Mouse (Mus musculus) liver, embryonic 14.5 days (tissue): ENCODE measurements around the gene Coro2a.

ENCODE experiments used
- CTCF ChIP-seq: IDR thresholded peaks from 2 replicates; pipeline ENCODE4 v1.5.1; 2016; ENCODE audit warnings: antibody characterized with exemption, low read depth, control low read depth
- EP300 ChIP-seq: IDR thresholded peaks from 2 replicates; pipeline ENCODE4 v1.6.1; 2016; ENCODE audit warnings: antibody characterized with exemption, low read depth

GRCm38 (mm10) chr4:46611181-46611580, 9.2 kb upstream of the Coro2a start:
- TF ChIP-seq EP300 (no peak), CTCF (peak; percentile 97)
